Mouse (Mus musculus) heart, embryonic 14.5 days (tissue): ENCODE measurements at regions not wholly inside any gene's neighbourhood (a gene's known extent, or its start where the extent isn't known, plus 50 kb on each side); places are given as distances from the start of the nearest gene placed in this dataset.

ENCODE experiments used
- ATAC-seq: fragments of 200-750 bp; cut with Nextera tagmentation; 2 replicates; pipeline ENCODE4 v1.8.0; 2017; ENCODE audit warnings: low read depth, moderate TSS enrichment; ENCODE audit not compliant: insufficient number of reproducible peaks, insufficient read depth, low FRiP score
- H3K27ac ChIP-seq, 2 experiments: fragments of 200-500 bp in 1 of 2; fragments of 300-500 bp in 1 of 2; sonication (generic) in 1 of 2; replicated peaks in 1 of 2; 2 replicates each; pipeline ENCODE4 v1.5.1; 2012 to 2014; ENCODE audit warnings: low read depth in 2 of 2, low read length in 2 of 2, control low read depth in 1 of 2, mild to moderate bottlenecking in 1 of 2, mixed read lengths in 1 of 2; ENCODE audit not compliant: control insufficient read depth in 1 of 2, insufficient read depth in 1 of 2
- H3K27me3 ChIP-seq: fragments of 300-500 bp; sonication (generic); 2 replicates; pipeline ENCODE4 v1.6.1; 2014; ENCODE audit warnings: mild to moderate bottlenecking, low read length, control low read depth; ENCODE audit not compliant: control insufficient read depth, insufficient read depth
- H3K36me3 ChIP-seq: fragments of 300-500 bp; sonication (generic); 2 replicates; pipeline ENCODE4 v1.6.1; 2014; ENCODE audit warnings: mild to moderate bottlenecking, control low read depth, low read length, mixed read lengths; ENCODE audit not compliant: control insufficient read depth, insufficient read depth
- H3K4me1 ChIP-seq, 2 experiments: fragments of 200-500 bp in 1 of 2; fragments of 300-500 bp in 1 of 2; sonication (generic) in 1 of 2; 2 replicates each; pipeline ENCODE4 v1.6.1; 2012 to 2014; ENCODE audit warnings: low read length in 2 of 2, control low read depth in 1 of 2, mixed read lengths in 1 of 2; ENCODE audit not compliant: control insufficient read depth in 2 of 2, insufficient read depth in 2 of 2
- H3K4me2 ChIP-seq: fragments of 300-500 bp; sonication (generic); 2 replicates; pipeline ENCODE4 v1.6.1; 2014; ENCODE audit warnings: mild to moderate bottlenecking, low read length
- H3K4me3 ChIP-seq, 2 experiments: fragments of 200-500 bp in 1 of 2; fragments of 300-500 bp in 1 of 2; sonication (generic) in 1 of 2; 2 replicates each; pipeline ENCODE4 v1.5.1; 2012 to 2014; ENCODE audit warnings: low read length in 2 of 2, mild to moderate bottlenecking in 2 of 2, control low read depth in 1 of 2, low read depth in 1 of 2, moderate library complexity in 1 of 2; ENCODE audit not compliant: control insufficient read depth in 1 of 2, insufficient read depth in 1 of 2
- H3K9ac ChIP-seq: fragments of 300-500 bp; sonication (generic); 2 replicates; pipeline ENCODE4 v1.6.1; 2014; ENCODE audit warnings: mild to moderate bottlenecking, low read length
- H3K9me3 ChIP-seq: fragments of 300-500 bp; sonication (generic); 2 replicates; pipeline ENCODE4 v1.6.1; 2016; ENCODE audit warnings: low read length, control low read depth; ENCODE audit not compliant: control insufficient read depth
- WGBS: fragments of 180-500 bp; shearing (Covaris S2); extraction: QIAGEN DNeasy Blood & Tissue Kit; methylation state at CpG from one replicate; pipeline ENCODE4 v1.1.7; 2014; 5-methylcytosine and 5-hydroxymethylcytosine counted together

DNA sequence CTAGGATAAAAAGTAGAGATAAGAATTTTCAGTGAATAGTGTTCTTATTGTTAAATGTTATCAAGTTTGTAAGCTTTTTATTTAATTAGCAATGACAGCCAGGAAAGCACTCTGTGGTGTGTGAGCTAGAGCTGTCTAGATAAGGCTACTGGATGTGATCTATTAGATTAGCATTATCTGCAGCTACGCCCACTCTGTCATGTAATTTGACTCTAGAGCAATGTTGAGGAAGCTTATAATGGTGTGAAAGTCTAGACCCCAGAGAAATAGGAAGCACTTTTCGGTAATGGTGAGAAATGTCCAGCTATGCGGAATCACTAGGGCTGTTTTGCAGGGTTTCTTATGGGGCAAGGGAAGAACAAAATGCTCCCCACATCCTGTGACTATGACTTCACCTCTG, 410.2 kb downstream of the Gm9195 start:
- H3K4me1 ChIP-seq: no peaks in the 10 kb centered on the region
- H3K9me3 ChIP-seq: no peaks in the 10 kb centered on the region
- WGBS: 30% methylated on average over 3 of the region's 3 CpGs
- H3K9ac ChIP-seq: no peak overlapping the region
- ATAC-seq: no peak
- no peak overlapping the region for H3K27ac ChIP-seq
- H3K4me3 ChIP-seq: no peak overlapping the region
- no peak overlapping the region for H3K4me2 ChIP-seq
- H3K27me3 ChIP-seq: no peaks in the 10 kb centered on the region
- H3K36me3 ChIP-seq: no peaks in the 10 kb centered on the region

DNA sequence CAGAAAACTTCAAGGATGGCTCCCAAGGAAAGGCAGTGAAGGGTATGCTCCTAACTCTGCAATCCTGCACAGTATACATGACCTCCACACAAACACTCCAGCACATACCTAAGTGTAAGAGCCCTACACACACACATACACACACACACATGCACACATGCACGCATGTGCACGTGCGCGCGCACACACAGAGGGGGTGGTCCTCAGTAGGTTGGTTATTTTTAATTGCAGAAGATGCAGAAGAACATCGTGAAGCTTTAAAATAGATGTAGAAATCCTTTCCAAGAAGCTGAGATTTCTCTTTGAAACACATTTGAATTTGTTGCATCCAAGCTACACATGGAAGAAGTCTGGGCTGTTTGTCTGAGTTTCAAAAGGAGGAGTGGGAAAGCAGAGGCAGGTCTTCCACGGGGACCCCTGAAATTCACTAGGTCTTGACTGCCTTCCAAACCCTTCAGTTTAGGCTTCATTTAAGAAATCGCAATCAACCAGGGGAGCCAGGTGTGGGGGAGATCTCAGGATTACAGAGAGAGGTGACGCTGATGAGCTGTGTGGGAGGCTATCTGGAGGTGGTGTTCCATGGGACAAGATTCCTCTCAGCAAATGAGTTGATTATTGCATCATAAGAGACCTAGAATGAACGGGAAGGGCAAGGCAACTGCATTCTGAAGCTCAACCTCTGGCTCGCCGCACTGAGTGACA, 427.4 kb downstream of the Gm9195 start:
- H3K9ac ChIP-seq: no peak overlapping the region
- no peak overlapping the region for H3K4me2 ChIP-seq
- no peaks in the 10 kb centered on the region for H3K36me3 ChIP-seq
- no peak overlapping the region for H3K4me3 ChIP-seq
- H3K27me3 ChIP-seq: no peaks in the 10 kb centered on the region
- no peak for ATAC-seq
- H3K4me1 ChIP-seq: no peaks in the 10 kb centered on the region
- WGBS: 78% methylated on average over 12 of the region's 12 CpGs
- no peak overlapping the region for H3K27ac ChIP-seq
- no peaks in the 10 kb centered on the region for H3K9me3 ChIP-seq

DNA sequence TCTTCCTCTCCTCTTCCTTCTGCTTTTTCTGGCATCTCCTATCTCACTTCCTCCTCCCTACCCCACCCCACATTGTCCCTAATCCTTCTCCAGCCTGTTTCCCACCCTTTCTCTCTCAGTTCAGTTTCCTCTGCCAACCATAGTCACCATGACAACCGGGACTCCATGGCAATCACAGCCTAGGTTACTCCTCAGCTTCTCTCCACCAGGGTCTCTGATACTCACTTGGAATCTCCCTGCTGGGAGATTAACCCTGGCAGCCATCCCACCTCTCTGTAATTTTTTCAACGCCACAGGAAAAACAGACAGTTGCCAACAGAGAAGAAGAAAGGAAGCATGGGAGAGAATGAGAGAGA, 448.8 kb downstream of the Gm9195 start:
- WGBS: 20% methylated on average over 2 of the region's 2 CpGs
- no peak for ATAC-seq

DNA sequence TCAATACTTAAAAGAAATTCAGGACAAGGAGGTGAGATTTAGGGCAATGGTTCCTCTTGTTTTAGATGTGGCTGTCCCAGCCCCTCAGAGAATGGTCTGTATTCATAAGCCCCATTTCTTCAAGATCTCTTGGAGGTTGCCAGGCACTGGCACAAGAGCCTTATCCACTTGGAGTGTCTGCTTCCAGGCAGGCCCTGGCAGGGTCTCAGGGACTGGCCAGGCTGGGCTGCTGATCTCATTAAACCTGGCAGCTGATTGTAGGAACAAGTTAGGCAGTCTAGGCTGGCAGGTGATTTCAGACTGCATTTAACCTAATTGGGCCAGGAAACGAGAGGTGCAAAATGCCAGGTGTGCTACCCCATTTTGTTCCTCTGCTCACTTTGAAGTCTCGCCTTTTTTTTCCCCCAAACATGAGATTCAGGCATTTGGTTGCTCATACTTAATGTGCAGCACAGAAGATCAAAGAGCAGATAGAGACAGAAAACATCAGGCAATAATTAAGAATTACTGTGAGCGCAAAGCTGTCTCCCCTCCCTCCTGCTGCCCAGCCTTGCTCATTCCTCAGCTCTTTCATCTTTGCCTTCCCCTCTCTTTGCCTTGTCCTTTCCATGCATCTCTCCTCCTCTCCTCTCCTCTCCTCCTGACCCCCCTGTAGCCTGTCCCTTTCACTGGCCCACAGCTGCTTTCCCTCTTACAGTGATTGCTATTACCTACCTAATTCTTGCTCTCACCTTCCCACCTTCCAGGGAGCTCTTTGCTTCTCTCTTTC, 449.3 kb downstream of the Gm9195 start:
- Histone ChIP-seq H3K27ac (no peak overlapping the region), H3K4me2 (no peak overlapping the region), H3K9ac (no peak overlapping the region), H3K27me3 (no peaks in the 10 kb centered on the region), H3K36me3 (no peaks in the 10 kb centered on the region), H3K9me3 (no peaks in the 10 kb centered on the region), H3K4me3 (no peak overlapping the region), H3K4me1 (no peaks in the 10 kb centered on the region)
- WGBS: 61% methylated on average over 3 of the region's 3 CpGs
- ATAC-seq: no peak

More for the DNA sequence above, 448.8 kb downstream of the Gm9195 start:
- Histone ChIP-seq H3K4me3 (no peak overlapping the region), H3K27ac (no peak overlapping the region), H3K9ac (no peak overlapping the region), H3K4me2 (no peak overlapping the region), H3K36me3 (no peaks in the 10 kb centered on the region), H3K4me1 (no peaks in the 10 kb centered on the region), H3K27me3 (no peaks in the 10 kb centered on the region), H3K9me3 (no peaks in the 10 kb centered on the region)

DNA sequence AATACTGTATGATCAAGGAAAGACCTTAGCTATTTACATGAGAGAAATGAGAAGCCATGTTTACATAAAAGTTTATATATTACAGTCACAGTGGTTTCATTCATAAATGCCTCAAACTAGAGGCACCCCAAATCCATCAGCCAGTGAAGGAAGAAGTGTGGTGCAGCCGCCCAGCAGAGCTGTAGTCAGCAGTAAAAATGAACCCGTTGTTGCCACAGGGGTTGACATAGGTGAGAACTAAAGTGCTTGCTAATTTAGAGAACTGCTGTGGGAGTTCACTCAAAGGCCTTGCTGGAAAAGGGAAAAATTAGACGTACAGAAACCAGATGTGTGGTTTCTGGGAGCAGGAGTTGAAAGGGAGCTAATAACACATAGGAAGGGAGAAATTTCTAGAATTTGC, 461.2 kb downstream of the Gm9195 start:
- H3K4me3 ChIP-seq: no peak overlapping the region
- H3K4me2 ChIP-seq: no peak overlapping the region
- WGBS: 65% methylated on average over 3 of the region's 3 CpGs
- H3K9ac ChIP-seq: no peak overlapping the region
- H3K4me1 ChIP-seq: no peaks in the 10 kb centered on the region
- no peaks in the 10 kb centered on the region for H3K9me3 ChIP-seq
- no peaks in the 10 kb centered on the region for H3K36me3 ChIP-seq
- H3K27ac ChIP-seq: no peak overlapping the region
- H3K27me3 ChIP-seq: no peaks in the 10 kb centered on the region
- ATAC-seq: no peak

DNA sequence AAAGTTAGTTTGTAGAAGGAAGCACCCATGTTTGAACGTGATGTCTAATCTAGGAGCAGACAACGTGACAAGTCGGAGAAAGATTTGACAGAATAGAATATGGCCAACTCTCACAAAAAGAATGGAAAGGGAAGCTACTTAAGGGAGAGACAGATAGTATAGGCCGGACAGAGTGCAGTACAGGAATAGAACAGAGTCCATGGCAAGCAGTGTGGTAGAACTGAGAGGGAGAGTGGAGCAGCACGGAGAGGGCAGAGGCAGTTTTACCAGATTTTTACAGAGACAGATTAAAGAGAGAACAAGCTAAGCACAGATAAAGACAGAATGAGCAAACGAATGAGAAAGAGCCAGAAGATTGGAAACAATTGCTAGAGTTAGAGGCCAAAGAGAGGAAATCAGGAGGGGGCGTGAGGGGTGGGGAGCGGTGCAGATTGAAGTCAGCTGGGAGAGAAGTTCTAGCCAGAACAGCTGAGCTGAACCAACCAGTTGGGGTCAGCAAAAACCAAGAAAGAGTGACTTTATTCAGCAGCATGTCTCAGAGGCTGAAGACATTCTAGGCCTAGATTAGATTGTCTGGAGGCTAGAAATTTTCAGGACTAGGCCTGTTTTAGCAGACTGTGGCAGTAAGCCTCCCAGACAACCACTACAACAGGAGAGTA, 464.1 kb downstream of the Gm9195 start:
- Histone ChIP-seq H3K9me3 (no peaks in the 10 kb centered on the region), H3K36me3 (no peaks in the 10 kb centered on the region), H3K4me2 (no peak overlapping the region), H3K4me1 (no peaks in the 10 kb centered on the region), H3K4me3 (no peak overlapping the region), H3K27me3 (no peaks in the 10 kb centered on the region), H3K9ac (no peak overlapping the region), H3K27ac (no peak overlapping the region)
- ATAC-seq: no peak
- 52% methylated on average over 8 of the region's 8 CpGs for WGBS

DNA sequence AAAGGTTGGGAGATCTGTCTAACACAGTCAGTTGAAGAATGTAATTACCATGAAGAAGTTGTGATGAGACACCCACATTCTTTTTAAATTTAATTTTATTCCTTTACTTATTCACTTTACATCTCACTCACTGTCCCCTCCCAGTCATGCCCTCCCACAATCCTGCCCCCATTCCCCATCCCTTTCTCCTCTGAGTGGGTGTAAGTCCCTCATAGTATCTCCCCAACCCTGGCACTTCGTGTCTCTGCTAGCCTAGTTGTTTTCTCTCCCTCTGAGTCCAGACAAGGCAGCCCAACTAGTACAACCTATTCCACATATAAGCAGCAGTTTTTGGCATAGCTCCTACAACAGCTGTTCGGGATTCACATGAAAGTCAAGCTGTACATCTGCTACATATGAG, 487.3 kb downstream of the Gm9195 start:
- Histone ChIP-seq H3K9me3 (no peaks in the 10 kb centered on the region), H3K27ac (no peak overlapping the region), H3K4me2 (no peak overlapping the region), H3K4me1 (0 out of 4 replicates have a peak, but pooled peaks cover 0 to 2% of the 10 kb centered on the region in 2 experiments), H3K9ac (no peak overlapping the region), H3K27me3 (no peaks in the 10 kb centered on the region), H3K36me3 (no peaks in the 10 kb centered on the region), H3K4me3 (no peak overlapping the region)
- 55% methylated on average over 2 of the region's 2 CpGs for WGBS
- ATAC-seq: no peak
